Mouse (Mus musculus): ENCODE measurements around the gene Gfod1. TPM values are rescaled to one million over a fixed set of nuclear protein-coding genes. Genes with fewer than 3 reads are reported as not detected.

The Gfod1 gene
- 10 to 100 TPM; 39.7 to 41.5 TPM for total RNA-seq (2023)

GRCm38 (mm10) chr13:43304018-43304431 is at the start of gene Gfod1:
Gene Gfod1, minus strand, starts transcription at chr13:43304172.

GRCm38 (mm10) chr13:43171020-43171710 is 132.8 kb downstream of the Gfod1 start, which contains the start of gene Tbc1d7:
Gene Tbc1d7, minus strand, starts transcription at chr13:43171501.

Other genes with a start within 250 kb of the Gfod1 start
- gene Tbc1d7, start 132.7 kb downstream of the Gfod1 start, total RNA-seq (2023) = 1 to 10 TPM; 6.2 to 6.7 TPM
- gene Sirt5, start 61.3 kb upstream of the Gfod1 start, total RNA-seq (2023) = 1 to 10 TPM; 3.4 to 3.6 TPM
- 10 to 100 TPM; 61.1 to 63.9 TPM for gene Nol7, start 94.2 kb upstream of the Gfod1 start, total RNA-seq (2023)
- 100 to 1,000 TPM; 102 to 120 TPM for gene Ranbp9, start 177.1 kb upstream of the Gfod1 start, total RNA-seq (2023)